Mouse (Mus musculus) C2C12 (cell line): ENCODE measurements around the gene Gen1. TPM values are rescaled to one million over a fixed set of nuclear protein-coding genes. Genes with fewer than 3 reads are reported as not detected.

Experiments
- H3K27me3 ChIP-seq: one replicate; pipeline ENCODE4 v1.6.1; 2011; ENCODE audit not compliant: control insufficient read depth, insufficient read depth, insufficient read length
- H3K36me3 ChIP-seq: one replicate; pipeline ENCODE4 v1.6.1; 2011; ENCODE audit not compliant: control insufficient read depth, insufficient read depth
- H3K4me3 ChIP-seq: one replicate; pipeline ENCODE4 v1.5.1; 2011; ENCODE audit warnings: mild to moderate bottlenecking, control low read depth; ENCODE audit not compliant: poor library complexity, insufficient read depth, severe bottlenecking
- H3K79me2 ChIP-seq: one replicate; pipeline ENCODE4 v1.6.1; 2011; ENCODE audit not compliant: control insufficient read depth, insufficient read depth
- H3K79me3 ChIP-seq: one replicate; pipeline ENCODE4 v1.6.1; 2011; ENCODE audit warnings: low read depth, control low read depth
- H3ac ChIP-seq: one replicate; pipeline ENCODE3; 2011; ENCODE audit warnings: low read depth; ENCODE audit not compliant: control insufficient read depth, insufficient read length
- CEBPB ChIP-seq: IDR thresholded peaks from one replicate; pipeline ENCODE4 v1.6.1; 2011; ENCODE audit warnings: low read depth, mild to moderate bottlenecking, control low read depth, moderate library complexity
- CTCF ChIP-seq: IDR thresholded peaks from one replicate; pipeline ENCODE4 v1.5.1; 2011; ENCODE audit not compliant: control insufficient read depth, insufficient read depth, insufficient read length
- FOSL1 ChIP-seq: IDR thresholded peaks from one replicate; pipeline ENCODE4 v1.8.0; 2011; ENCODE audit warnings: mild to moderate bottlenecking, low read length; ENCODE audit not compliant: poor library complexity, insufficient read depth, severe bottlenecking
- MAX ChIP-seq: IDR thresholded peaks from one replicate; pipeline ENCODE4 v1.6.1; 2011; ENCODE audit warnings: mild to moderate bottlenecking, control low read depth
- MYOD1 ChIP-seq: IDR thresholded peaks from one replicate; pipeline ENCODE4 v1.6.1; 2011; ENCODE audit warnings: low read depth; ENCODE audit not compliant: control insufficient read depth, insufficient read length
- MYOG ChIP-seq: IDR thresholded peaks from one replicate; pipeline ENCODE4 v1.6.1; 2011; ENCODE audit not compliant: control insufficient read depth, insufficient read length; ENCODE audit errors: extremely low read depth
- USF1 ChIP-seq: IDR thresholded peaks from one replicate; pipeline ENCODE4 v1.6.1; 2011; ENCODE audit warnings: low read depth, mild to moderate bottlenecking, control low read depth, moderate library complexity
- microRNA-seq: library from miRNA; unstranded; fragments of <30 nt; microRNA quantifications from one replicate; pipeline ENCODE4, GENCODE M21; 2019; ENCODE audit warnings: borderline microRNAs expressed
- polyA plus RNA-seq: library from polyadenylated mRNA; unstranded; fragments of >200 nt; fragmentation: generic; extraction: Trizol; gene quantifications from one replicate; pipeline ENCODE4 v1.2.1, GENCODE M21; 2012; ENCODE audit warnings: missing spikeins

Gen1 gene
- polyA plus RNA-seq, 1 experiment: 6.2 TPM

GRCm38 (mm10) chr12:11200711-11201110 lies 64.9 kb downstream of the Gen1 start:
- Histone ChIP-seq H3ac (no peak overlapping the region), H3K79me3 (no peaks in the 10 kb centered on the region), H3K27me3 (no peaks in the 10 kb centered on the region), H3K4me3 (no peak overlapping the region), H3K79me2 (no peaks in the 10 kb centered on the region), H3K36me3 (no peaks in the 10 kb centered on the region)
- TF ChIP-seq CTCF: no peak
- no peak for TF ChIP-seq CEBPB
- no peak for TF ChIP-seq FOSL1
- no peak for TF ChIP-seq MYOG
- TF ChIP-seq USF1: no peak
- no peak for TF ChIP-seq MAX
- no peak for TF ChIP-seq MYOD1

- no peaks in the 10 kb centered on the region for H3K27me3 ChIP-seq
- H3K4me3 ChIP-seq: no peak overlapping the region
- H3ac ChIP-seq: no peak overlapping the region
- no peak for TF ChIP-seq USF1
- TF ChIP-seq FOSL1: no peak
- no peaks in the 10 kb centered on the region for H3K79me3 ChIP-seq
- no peaks in the 10 kb centered on the region for H3K36me3 ChIP-seq
- H3K79me2 ChIP-seq: no peaks in the 10 kb centered on the region
These were observed 67.0 kb downstream of the Gen1 start for GRCm38 (mm10) chr12:11198551-11198950.

- Histone ChIP-seq H3K27me3 (no peaks in the 10 kb centered on the region), H3ac (no peak overlapping the region), H3K79me2 (no peaks in the 10 kb centered on the region), H3K36me3 (no peaks in the 10 kb centered on the region), H3K79me3 (no peaks in the 10 kb centered on the region), H3K4me3 (no peak overlapping the region)
- TF ChIP-seq CTCF (no peak), CEBPB (no peak), MYOG (no peak), MYOD1 (no peak), MAX (no peak), USF1 (no peak), FOSL1 (no peak)
These were observed 67.6 kb downstream of the Gen1 start for GRCm38 (mm10) chr12:11198026-11198425.

GRCm38 (mm10) chr12:11196830-11197229 lies 68.8 kb downstream of the Gen1 start:
- Histone ChIP-seq H3K27me3 (no peaks in the 10 kb centered on the region), H3K4me3 (no peak overlapping the region), H3K36me3 (no peaks in the 10 kb centered on the region), H3K79me2 (no peaks in the 10 kb centered on the region), H3ac (no peak overlapping the region), H3K79me3 (no peaks in the 10 kb centered on the region)
- TF ChIP-seq MYOD1 (no peak), USF1 (no peak), FOSL1 (no peak), MAX (no peak), CEBPB (no peak), CTCF (no peak), MYOG (no peak)

GRCm38 (mm10) chr12:11196142-11196597 lies 69.4 kb downstream of the Gen1 start:
- TF ChIP-seq MAX: no peak
- TF ChIP-seq MYOD1: no peak
- no peak for TF ChIP-seq USF1
- no peak for TF ChIP-seq CEBPB
- TF ChIP-seq MYOG: no peak
- TF ChIP-seq CTCF: peak; percentile 82
- Histone ChIP-seq H3K4me3 (no peak overlapping the region), H3K27me3 (no peaks in the 10 kb centered on the region), H3K79me2 (no peaks in the 10 kb centered on the region), H3K36me3 (no peaks in the 10 kb centered on the region), H3K79me3 (no peaks in the 10 kb centered on the region), H3ac (no peak overlapping the region)

GRCm38 (mm10) chr12:11195031-11195430 lies 70.6 kb downstream of the Gen1 start:
- no peaks in the 10 kb centered on the region for H3K36me3 ChIP-seq
- TF ChIP-seq MYOD1: no peak
- TF ChIP-seq MAX: no peak
- no peak for TF ChIP-seq USF1
- TF ChIP-seq FOSL1: no peak
- no peak for TF ChIP-seq CTCF
- no peak for TF ChIP-seq CEBPB
- no peak for TF ChIP-seq MYOG
- no peak overlapping the region for H3ac ChIP-seq
- H3K79me3 ChIP-seq: no peaks in the 10 kb centered on the region
- no peaks in the 10 kb centered on the region for H3K27me3 ChIP-seq
- H3K4me3 ChIP-seq: no peak overlapping the region
- no peaks in the 10 kb centered on the region for H3K79me2 ChIP-seq

Small RNA genes within 50 kb of the gene (microRNA-seq; reads per million reads assigned to microRNA genes)
- 0.80 reads per million, percentile 17 among the genes with 10 or more reads in this experiment for gene Mir7675

Other genes with a start within 250 kb of the Gen1 start
- gene Kcns3, start 114.7 kb downstream of the Gen1 start, polyA plus RNA-seq: not detected
- not detected for gene Msgn1, start 56.8 kb downstream of the Gen1 start, polyA plus RNA-seq
- gene Smc6, start 85 bp upstream of the Gen1 start, polyA plus RNA-seq: 15.2 TPM
- not detected for gene Vsnl1, start 170.8 kb upstream of the Gen1 start, polyA plus RNA-seq
- gene Rad51ap2, start 190.3 kb upstream of the Gen1 start, polyA plus RNA-seq: 0.01 TPM